Mouse (Mus musculus): ENCODE data around the gene Slc22a22.
"Not testable (repeated sequence)": the region's sequence is repeated elsewhere in the genome, so short reads cannot be mapped to it uniquely, and the experiment has no call there.

Slc22a22 gene

DNA sequence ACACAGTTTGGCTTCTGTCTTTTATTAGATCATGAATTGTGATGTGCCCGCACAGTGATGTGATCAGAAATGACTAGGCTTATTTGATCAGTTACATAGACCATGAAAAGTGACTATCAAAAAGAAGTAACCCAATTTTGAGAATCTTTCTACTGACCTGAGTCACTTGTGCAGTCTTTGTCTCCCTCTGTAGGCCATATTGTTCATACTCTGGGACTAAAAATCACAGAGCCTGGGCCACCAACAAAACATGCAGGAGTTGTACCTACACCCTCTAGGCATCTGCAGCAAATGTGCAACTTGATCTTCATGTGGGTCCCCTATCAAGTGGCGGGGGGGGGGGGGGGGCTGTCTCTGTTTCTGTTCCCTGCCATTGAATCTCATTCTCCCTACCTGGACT lies 68.9 kb downstream of the Slc22a22 start:
- ChIA-PET POLR2A (no interaction called here), CTCF (interaction anchor here in 2 of 4 experiments (0.6 kb wide), 2 partner anchors 100 to 1850 kb away, joined by 3 to 5 read pairs; no protein-coding TSS in a partner anchor)

DNA sequence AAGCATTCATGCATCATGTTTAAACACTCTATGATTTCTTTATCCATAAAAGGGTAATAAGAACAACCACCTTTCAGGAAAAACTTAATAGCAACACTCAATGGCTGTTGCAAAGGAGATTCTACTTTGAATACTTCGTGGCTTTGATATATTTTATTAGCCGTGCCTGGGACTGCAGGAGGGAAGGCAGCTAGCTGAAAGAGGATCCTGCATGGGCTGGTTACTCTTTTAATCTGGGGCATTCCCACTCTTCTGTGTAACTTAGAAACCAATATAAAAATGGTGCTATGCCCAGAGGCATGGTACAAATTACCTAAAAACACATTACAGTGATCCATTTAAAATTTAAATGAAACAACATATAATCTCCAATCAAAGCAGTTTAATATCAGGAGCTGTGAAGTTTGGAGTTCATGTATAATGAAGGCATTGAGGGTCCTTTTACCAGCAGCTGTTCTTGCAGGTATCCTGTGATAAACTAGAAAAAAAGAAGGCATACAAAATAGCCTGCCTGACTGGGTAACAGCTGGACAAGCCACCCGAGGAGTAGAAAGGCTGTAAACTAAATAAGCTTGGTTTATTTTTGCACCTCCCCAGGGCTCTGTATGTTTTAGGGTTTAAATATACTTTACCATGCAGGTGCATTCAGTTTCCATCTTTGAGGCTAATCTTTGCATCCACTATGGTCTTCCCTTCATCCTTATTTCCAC lies 78.8 kb downstream of the Slc22a22 start:
- CTCF ChIA-PET = no interaction called here
- POLR2A ChIA-PET = no interaction called here

DNA sequence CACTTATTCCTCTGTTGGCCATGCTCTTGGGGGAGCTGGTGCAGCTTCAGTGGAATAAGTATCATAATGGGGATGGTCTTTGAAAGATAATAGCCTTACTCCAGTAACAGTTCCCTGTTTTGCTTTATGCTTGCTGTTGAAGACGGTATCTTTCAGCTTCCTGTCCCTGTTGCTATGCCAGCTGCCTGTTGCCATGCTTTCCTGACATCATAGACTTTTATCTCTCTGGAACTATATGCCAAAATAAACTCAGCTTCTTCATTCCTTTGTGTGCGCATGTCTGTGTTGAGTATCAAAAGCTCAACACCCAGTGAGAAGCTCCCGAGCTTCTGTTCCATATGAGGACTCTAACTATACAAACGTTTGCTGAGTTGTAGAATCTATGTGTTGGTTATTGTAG lies 83.4 kb downstream of the Slc22a22 start:
- POLR2A ChIA-PET = no interaction called here
- CTCF ChIA-PET = interaction anchor here in 1 of 4 experiments (0.5 kb wide), 1 partner anchor 103 kb away, joined by 3 read pairs; no protein-coding TSS in a partner anchor

DNA sequence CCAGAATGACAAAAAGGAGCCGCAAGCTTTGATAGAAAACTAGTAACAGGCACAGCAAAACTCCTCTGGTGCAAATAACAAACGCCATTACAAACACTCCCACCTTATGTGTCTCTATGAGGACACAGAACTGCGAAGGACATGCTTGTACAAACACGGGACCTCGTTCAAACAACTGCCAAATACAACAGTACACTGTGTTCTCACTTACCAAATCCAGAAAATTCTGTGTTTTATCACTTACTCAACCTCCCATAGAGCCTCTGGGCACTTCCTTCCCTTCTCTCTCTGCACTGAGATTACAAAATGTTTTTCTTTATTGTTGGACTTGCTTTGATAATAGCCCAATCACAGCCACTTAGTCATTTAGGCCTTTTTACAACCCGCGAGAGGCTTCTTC lies 97.0 kb downstream of the Slc22a22 start:
- ChIA-PET POLR2A (no interaction called here), CTCF (no interaction called here)

DNA sequence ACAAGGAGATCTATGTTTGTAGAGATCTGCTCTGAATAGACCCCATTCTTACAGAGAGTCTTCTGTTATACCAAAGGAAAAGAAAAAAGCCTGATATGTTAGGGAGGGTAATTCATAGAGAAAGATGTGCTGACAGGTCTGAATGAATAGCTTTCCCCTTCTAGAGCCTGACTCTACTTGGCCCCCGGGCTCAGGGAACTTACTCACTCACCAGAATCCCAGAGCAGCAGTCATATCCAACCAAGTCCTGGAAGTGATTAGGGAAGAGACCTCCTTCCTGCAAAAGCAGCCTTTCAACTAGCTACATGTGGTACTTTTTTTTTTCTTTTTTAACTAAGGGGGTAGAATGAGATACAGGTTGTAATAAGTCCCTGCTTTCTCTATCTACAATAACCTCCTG lies 111.0 kb downstream of the Slc22a22 start:
- POLR2A ChIA-PET = no interaction called here
- CTCF ChIA-PET = interaction anchor here in 1 of 4 experiments (0.7 kb wide), 1 partner anchor 17 kb away, joined by 3 read pairs; no protein-coding TSS in a partner anchor

GRCm38 (mm10) chr15:57355278-57355677 lies 122.1 kb downstream of the Slc22a22 start:
- CTCF ChIA-PET = no interaction called here
- POLR2A ChIA-PET = no interaction called here

DNA sequence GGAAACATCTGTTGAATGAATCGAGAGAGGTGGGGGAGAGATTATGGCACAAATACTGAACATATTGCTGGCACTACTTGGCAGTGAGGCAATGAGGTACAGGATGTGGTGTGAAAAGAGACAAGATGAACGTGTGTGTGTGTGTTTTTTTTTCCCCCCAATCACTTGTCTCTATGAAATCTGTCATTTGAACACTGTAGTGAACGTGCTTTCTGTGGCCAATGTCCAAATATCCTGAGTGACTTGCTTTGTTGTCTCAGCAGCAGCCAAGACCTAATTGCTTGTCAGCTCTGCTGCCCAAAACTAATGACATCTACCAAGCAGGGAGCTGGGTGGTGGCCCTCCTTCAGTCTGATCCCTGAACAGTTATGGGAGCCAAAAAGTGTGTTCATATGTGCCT lies 136.9 kb downstream of the Slc22a22 start:
- ChIA-PET POLR2A (no interaction called here), CTCF (no interaction called here)

DNA sequence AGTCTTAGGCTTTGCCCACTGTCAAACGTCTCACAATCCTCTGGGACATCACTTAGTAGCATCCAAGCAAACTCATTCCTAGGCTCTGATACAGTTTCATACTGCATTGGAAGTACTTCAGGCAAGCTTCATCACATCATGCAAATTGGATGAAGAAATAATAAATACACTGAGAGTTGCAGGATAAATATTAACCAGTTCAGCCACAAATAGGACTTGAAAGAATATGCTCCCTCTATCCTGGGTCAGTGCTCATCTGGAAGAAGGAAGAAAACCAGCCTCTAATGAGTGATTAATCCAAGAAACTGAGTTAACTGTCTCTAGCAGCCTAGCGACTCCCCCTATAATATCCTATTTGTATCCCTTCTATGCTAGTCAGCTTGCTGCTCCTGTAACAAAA lies 146.1 kb downstream of the Slc22a22 start:
- ChIA-PET POLR2A (no interaction called here), CTCF (no interaction called here)

DNA sequence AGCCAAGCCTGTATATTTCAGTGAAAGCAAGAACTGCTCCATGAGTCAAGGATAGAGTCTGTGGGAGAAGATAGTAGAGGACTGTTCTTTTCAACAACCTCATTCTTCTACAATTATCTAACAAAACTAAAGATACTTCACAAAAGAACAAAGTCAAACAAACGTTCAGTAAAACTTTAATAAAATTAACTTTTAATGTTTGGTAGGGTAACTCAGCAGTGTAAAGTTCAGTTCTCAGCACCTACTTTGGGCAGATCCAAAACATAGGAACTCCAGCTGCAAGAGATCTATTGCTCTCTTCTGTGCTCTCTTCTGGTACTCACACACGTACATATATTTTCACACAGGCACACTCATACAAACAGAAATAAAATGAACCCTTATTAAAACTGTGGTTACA lies 159.4 kb downstream of the Slc22a22 start:
- CTCF ChIA-PET = no interaction called here
- POLR2A ChIA-PET = no interaction called here

DNA sequence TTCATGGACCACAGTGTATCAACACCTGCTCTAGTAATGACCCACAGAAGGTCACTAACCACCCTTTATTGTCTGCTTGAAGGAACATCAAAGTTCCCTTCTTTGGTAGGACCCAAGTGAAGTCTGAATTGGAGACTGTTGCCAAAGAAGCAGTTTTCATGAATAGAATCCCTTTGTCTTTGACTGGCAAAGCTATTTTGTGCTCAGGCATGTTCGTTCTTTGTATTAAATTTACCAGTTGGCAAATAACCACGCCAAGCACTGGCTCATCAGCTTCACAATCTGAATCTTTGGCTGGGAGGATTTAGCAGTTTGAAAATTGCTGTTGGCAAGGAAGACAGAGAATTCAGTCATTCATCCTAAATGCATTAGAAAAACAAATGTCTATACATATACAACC lies 160.9 kb downstream of the Slc22a22 start:
- ChIA-PET CTCF (no interaction called here), POLR2A (no interaction called here)

GRCm38 (mm10) chr15:57302710-57303109 lies 174.7 kb downstream of the Slc22a22 start:
- POLR2A ChIA-PET = no interaction called here
- CTCF ChIA-PET = no interaction called here

DNA sequence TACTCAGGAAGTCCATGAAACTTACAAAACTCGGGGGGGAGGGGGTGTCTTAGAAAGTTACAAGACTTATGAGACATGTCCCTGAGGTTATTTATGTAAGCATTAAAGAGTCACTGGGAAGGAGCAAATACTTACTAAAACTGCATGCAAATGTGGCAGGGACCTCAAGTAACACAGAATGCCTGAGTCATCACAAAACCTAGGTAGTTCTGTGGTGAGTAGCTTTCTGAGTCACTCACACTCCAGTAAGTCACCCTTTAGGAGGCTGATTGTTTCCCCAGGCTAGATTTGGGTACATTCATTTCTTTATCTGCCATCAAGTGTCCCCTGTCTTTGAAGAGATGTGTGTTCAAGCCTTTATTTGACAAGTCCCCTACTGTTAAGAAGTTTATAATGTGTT lies 198.9 kb downstream of the Slc22a22 start:
- CTCF ChIA-PET = no interaction called here
- POLR2A ChIA-PET = interaction anchor here in 1 of 4 experiments (0.6 kb wide), 1 partner anchor 307 kb away, joined by 5 read pairs; no protein-coding TSS in a partner anchor

DNA sequence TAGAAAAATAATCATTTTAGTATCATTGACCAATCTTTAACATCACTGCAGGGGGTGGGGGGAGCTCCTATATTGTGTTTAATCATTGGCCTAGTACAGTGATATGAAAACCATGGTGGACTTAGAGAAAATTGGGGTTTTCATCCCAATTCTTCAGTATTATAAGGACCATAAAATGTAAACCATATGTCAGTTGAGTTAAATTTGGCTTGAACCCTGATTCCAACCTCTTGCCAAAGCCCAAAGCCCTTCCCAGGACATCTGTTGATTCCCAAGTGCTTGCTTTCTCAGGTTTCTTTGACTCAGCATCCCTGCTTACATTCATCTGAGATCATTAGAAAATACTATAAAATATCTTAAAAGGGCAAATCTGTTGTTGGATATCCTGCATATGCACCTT lies 201.0 kb downstream of the Slc22a22 start:
- POLR2A ChIA-PET = no interaction called here
- CTCF ChIA-PET = no interaction called here

GRCm38 (mm10) chr15:57240061-57240460 lies 237.4 kb downstream of the Slc22a22 start:
- POLR2A ChIA-PET, CTCF ChIA-PET: not testable (repeated sequence)

DNA sequence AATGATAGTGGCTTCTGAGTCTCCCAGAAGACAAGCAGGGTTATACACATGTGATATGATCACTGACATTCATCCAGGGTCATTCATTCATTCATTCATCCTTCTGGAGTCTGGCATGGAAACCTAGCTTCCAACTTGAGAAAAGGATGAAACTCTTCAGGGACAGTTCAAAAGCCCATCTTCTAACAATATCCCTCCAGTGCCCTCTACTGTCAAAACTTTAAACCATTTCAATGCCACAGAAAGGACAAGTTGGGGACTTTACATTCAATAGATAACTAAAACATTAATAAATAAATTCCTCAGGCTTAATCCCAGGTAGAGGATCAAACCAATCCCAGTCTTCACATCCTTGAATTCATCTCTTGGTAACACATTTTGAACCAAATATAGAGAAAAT lies 247.0 kb downstream of the Slc22a22 start:
- POLR2A ChIA-PET = no interaction called here
- CTCF ChIA-PET = no interaction called here

GRCm38 (mm10) chr15:57205315-57205714 lies 272.1 kb downstream of the Slc22a22 start:
- ChIA-PET POLR2A (no interaction called here), CTCF (no interaction called here)

DNA sequence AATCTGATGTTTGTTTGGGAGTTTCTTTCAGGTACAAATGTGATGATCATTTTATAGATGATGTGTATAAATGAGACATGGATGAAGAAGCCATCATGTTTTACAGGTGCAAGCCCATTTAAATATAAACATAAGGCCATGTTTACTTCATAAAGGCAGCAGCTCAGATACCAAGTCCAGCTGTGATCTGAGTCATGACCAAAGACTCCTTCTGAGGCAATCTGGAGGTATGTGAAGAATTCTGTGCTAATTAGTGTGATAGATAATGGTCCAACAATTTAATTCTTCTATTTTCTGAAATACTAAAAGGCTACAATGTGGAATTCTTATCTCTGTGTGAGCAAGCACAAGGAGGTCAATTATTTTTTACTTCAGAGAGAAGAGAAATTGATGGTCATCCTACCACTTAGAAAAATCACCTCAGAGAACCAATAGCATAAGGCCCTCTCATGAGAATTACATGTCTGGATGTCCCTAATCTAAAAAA lies 272.9 kb downstream of the Slc22a22 start:
- ChIA-PET CTCF (no interaction called here), POLR2A (no interaction called here)
